Mouse (Mus musculus): ENCODE results near the gene Tmem179b. TPM values are rescaled to one million over a fixed set of nuclear protein-coding genes. Genes with fewer than 3 reads are reported as not detected.

Gene Tmem179b
- total RNA-seq, 2 experiments from 2014 or later, result 8.3 to 9.8 TPM

DNA sequence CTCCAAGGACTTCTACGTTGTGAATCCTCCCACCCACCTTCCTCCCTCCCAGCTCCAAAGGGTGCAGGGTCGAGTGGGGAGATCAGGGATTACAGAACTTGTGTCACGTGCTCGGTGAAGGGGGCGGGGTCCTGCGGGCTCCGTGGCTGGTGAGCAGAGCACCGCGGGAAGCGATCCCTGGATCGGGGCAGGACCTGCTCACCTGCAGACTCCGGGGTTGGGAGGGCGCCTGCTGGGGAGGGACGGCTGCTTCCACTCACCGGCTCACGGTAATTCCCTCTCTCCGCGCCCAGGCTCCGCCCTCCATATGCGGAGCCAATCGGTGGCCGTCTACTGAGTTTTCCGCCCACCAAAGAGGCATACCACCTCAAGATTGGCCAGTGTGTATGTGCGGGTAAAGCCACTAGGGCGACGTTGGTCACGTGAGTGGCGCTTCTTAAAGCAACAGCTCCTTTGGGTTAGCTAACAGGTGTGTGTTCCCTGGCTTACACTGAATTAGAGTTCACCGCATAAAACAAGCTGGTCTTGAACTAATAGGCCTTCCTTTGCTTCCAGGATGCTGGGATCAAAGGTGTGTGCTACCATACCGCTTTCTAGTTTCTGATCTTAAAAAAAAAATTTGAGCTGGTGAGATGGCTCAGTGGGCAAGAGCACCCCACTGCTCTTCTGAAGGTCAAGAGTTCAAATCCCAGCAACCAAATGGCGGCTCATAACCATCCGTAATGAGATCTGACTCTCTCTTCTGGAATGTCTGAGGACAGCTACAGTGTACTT is 11.9 kb upstream of the Tmem179b start, which contains the start of gene Taf6l:
Gene Taf6l (minus strand): TSS at position 410 of the 774 bp plus-strand sequence.
- DNase-seq, result peak; percentile 92

DNA sequence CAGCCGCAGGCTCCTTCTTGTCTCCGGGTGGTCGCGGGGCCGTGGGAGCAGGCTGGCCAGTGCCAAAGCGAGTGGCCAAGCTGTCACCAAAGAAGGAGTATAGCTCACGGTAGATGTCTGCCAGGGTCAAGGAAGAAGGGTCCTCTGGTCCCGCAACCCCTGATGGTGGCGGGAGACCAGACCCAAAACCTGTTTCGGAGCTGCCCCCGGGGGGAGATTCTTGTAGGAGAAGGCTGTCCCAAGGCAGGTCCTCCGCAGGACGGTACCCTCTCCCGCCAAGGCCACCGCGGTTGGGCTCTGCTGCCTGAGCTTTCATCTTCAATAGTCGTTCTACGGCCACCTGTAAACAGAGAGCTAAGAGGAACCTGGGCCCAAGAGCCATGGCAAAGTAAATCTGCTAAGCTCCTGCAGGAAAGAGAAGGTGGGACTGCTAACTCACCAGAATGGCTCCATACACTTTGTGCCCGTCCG is 719 bp upstream of the Tmem179b start:
- DNase-seq, result peak; percentile 24

DNA sequence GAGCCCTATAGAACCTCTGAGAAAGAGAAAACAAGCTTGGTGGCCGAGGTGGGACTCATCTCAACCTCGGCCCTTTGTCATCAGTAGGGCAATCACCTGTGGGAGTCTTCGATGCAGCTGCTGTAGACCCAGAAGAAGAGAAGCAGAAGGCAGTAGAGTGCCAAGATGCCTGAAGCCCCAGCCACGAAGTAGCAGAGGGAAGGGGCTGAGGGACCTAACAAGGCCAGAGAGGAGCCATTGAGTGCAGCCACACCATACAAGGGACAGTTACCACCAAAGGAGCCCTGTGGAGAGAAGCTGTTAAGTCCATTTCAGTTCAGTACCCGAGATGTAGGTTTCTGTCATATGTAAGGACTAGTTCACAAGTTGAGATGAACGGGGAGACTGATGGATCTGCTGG is 858 bp downstream of the Tmem179b start:
- no peak for DNase-seq

DNA sequence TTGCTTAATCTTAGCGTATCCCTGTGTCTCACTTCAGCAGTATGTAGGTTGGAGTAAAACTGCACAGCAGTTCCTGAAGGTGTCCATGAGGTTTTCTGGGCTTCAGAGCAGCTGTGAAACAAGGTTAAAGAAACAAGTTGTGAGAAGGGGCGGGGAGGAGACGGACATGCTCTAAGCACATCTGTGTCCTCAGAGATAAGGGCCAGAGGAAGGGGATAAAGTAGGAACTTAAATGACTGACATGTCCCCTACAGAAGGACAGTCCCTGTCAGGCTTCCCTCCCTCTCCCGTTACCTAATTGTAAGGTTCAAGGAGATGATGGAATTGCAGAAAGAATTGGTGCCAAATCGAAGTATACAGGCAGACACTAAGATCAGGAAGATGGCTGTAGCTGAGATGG is 1.3 kb downstream of the Tmem179b start:
- DNase-seq, result no peak

DNA sequence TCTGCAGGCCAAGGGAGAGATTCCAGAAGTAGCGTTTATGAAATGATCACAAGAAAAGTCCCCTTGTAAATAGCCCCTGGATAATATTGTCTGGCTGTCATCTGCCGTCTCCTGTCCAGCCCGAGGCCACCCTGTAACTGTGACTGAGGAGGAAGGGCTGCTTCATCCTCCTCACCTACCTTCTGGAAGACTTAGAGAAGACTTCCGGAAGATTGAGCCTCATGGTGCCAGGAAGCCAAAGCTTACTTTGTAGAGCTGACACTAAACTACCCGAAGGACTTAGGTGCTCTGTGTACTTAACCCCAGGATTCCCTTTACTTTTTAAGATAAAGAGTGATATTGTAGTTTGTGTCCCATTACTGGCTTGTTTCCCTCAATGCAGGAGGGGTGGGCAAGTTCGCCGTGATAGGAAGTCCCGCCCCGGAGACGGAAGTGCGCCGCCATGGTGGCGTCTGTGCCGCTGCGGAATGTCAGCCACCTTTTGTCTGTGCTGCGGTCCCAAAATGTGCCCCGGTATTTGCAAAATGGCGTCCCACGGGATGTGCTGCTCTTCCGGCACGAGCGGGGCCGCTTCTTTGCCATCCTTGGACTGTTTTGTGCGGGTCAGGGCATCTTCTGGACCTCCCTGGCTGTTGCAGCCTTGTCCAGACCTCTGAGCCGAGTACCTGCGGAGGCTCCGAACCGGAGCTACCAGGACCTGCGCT is 3.5 kb downstream of the Tmem179b start, which contains the start of gene Tmem223:
Gene Tmem223 (plus strand): TSS at position 430 of the 704 bp plus-strand sequence.
- DNase-seq, result peak; percentile 77

DNA sequence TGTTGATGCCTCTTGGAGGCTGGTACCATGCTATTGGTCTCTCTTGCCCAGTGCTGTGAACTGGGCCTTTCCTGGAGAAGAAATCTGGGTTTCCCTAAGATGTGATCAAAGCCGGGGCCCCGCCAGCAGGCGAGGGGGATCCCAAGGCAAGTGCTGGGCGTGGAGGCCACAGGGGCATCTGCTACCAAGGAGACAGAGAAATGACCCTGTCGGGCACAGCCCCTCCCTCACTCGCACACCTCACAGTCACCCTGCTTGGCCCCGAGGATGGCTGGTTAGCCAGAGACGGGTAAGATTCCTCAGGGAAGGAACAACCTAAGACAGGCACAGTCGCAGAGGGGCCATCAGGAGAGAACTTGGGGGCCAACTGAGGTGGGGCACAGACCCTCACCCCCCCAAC is 8.7 kb downstream of the Tmem179b start:
- no peak for DNase-seq

DNA sequence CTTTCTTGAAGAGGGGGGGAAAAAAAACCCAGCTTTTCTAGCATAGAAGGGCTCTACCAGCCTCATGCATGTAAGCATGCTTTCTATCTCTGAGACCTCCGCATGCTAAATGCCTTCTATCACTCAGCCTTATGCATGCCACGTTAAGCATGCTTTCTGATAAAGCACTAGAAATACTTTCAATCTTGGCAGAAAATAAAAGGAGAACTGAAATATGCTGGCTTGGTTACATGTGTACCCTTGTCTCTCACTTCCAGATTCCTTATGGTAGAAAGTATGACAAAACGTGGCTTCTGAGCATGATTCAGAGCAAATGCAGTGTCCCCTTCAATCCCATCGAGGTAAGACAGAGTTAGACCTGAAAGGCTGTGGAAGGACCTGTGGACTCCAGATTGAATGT is 11.0 kb downstream of the Tmem179b start:
- DNase-seq, result no peak

DNA sequence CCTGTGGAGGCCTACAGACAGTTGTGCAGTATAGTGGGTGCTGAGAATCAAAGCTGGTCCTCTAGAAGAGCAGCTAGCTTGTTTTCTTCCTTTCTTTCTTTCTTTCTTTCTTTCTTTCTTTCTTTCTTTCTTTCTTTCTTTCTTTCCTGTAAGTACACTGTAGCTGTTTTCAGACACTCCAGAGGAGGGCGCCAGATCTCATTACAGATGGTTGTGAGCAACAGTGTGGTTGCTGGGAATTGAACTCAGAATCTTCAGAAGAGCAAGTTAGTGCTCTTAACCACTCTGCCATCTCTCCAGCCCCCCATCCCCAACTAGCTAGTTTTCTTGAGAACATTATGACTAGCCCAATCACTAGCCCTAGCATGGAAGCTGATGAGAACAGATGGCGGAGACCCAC is 13.5 kb downstream of the Tmem179b start:
- DNase-seq, result no peak

DNA sequence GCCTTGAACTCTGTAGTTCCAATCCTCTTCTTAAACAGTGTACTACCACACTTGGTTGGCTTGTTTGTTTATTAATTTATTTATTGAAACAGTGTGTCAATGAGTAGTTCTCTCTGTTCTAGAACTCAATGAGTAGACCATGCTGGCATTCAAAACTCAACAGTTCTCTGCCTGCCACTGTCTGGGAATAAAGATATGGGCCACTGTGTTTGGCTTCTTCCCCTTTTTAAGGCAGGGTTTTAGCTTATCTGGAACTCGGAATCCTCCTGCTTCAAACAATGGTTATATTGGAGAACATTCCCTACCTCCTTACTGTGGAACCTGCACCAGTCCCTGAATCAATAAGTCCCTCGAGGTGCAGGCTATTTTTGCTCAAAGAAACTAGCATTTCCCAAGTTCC is 15.4 kb downstream of the Tmem179b start:
- no peak for DNase-seq

DNA sequence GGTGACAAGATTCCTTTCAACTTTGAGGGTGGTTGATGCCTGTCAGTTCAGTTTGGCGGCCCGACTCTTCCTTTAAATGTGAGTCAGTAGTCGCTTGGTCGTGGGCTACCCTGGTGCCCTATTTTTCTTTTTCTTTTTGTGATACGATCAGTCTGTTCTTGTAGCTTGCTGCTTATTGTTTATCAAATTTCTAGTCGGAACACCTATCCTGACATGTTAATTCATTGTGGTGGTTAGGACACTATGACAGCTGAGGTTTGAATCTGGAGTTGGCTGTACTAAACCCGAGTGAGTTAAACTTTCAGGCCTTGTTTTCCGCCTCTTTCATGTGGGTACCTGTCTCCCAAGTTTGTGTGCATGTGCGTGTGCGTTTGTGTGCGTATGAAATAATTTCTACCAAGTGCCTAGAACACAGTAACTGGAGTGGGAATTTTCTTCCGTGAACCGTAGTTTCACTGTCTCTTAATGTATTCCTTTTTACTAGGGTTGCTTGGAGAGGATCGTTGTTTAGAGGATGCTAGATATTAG is 16.7 kb downstream of the Tmem179b start:
- DNase-seq, result no peak

DNA sequence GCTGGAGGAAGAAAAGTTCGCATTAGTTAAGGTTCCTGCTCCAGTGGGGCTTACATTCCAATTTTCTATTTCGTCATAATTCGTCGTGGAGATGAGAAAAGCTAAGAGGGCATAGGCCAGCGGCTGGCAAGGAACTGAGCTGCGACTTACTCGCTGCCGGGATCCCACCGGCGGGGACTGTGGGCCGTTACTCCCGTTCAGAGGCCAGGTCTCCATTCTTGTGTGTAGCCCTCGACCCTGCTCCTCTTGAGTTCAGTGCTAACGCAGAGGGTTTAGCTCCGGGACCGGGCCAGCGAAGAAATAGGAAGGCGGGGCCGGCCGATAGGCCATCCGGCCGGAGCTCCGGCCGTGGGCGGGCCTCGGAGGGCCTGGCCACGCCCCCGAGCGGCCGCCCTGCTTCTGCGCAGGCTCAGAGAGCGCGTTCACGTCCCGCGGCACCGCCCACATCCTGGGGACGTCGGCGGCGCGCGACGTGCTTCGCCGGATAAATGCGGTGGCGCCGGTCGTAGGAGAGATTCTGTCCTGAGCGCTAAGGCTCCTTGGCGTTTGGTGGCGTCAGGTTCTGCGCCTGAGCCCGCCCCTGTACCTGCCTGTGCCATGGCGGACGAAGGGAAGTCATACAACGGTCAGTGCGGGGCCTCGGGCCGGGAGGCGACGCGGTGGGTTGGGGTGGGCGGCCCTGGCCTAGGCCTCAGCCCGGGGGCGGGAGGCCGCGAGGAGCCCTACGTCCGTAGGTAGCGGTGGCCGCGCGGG is 17.5 kb downstream of the Tmem179b start, which contains the start of gene Nxf1:
Gene Nxf1 (plus strand): TSS at position 439 of the 753 bp plus-strand sequence.
- DNase-seq, result peak; percentile 93

DNA sequence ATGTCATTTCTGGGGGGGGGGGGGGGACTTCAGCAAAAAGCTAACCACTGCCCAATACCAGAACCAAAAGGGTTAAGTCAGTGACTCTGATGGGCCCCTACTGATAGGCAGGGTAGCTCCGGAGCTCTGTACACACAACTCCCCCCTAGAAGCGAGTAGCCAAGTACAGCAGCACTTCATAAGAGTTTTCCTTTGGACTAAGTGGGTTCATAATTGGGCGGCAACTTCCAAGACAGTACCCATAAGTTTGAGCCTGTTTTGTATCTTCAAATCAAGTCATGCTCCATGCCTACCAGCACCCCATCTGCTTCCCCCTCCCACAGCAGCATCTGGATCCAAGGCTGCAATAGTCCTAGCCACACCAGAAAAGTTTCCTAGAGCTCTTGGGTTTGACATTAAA is 18.6 kb downstream of the Tmem179b start:
- DNase-seq, result no peak

DNA sequence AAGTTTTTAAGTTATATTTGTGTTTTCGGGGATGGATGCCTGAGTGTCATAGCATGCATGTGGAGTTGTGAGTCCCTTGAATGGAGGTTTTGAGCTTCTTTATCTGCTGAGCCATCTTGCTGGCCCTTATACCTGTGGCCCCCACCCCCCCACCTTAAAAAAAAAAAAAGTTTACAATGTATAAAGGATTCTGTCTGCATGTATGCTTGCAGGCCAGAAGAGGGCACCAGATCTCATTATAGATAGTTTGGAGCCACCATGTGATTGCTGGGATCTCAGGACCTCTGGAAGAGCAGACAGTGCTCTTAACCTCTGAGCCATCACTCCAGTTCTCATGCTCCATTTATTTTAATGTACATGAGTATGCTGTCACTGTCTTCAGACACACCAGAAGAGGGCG is 26.9 kb downstream of the Tmem179b start:
- no peak for DNase-seq

DNA sequence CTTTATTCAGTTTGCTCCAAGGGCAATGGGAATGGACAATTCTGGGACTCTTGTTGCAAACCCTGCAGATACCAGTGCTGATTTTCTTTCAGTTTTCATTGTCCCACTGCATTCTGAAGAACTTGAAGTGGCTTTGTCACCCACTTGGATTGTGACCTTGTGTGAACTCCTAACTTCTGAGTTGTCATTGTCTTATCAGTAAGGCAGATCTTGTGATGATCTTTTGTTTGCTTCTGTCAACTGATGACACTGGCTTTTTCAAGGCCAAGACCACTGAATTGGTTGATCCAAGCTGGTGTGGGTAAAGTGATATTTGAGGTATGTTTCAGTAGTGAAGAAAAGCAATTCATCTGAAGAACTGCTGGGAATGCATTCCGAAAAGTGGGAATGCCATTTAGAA is 28.9 kb downstream of the Tmem179b start:
- DNase-seq, result no peak

DNA sequence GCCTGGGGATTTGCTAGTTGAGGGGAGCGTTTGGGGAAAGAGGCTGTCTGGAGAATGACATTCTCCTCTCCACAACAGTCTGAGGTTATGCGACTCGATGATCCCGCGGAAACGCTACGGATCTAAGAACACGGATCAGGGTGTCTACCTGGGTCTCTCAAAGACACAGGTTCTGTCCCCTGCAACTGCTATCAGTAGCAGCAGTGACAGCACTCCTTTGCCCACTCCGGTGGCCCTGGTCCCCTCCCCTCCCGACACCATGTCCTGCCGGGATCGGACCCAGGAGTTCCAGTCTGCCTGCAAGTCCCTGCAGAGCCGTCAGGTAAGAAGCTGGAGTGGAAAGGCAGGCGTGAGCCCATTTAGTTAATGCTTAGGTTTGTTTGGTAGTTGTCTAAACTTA is 32.1 kb downstream of the Tmem179b start:
- DNase-seq, result no peak

DNA sequence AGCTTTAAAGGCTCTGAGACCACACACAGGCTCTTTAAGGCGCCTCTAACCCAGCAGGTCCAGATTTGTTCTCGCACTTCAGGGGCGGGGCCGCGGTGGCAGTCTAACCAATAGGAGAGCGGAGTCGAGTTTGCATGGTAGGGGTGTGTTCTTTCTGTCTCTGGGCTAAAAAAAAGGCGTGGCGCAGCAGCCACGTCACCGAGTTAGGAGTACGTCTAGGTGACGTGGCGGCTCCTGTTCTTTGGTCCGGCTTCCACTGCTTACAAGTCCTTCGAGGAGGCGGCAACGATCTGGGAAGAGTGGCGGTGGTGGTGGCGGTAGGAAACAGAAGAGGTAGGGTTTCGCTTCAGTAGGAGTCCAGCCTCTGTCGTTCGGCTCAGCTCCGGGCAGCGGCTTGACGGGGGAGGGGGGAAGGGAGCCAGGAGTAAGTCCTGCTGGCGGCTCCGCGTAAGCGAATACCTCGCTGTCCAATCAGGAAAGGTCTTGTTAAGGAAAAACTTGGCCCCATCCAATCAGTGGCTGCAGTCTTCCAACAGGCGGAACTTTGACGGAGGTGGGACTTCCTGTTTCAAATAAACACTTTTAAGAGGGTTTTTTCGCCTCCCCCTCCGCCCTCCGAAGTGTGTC is 32.9 kb downstream of the Tmem179b start, which contains the start of gene Stx5a:
Gene Stx5a (plus strand): TSS at position 171 of the 627 bp plus-strand sequence.
- DNase-seq, result peak; percentile 95

DNA sequence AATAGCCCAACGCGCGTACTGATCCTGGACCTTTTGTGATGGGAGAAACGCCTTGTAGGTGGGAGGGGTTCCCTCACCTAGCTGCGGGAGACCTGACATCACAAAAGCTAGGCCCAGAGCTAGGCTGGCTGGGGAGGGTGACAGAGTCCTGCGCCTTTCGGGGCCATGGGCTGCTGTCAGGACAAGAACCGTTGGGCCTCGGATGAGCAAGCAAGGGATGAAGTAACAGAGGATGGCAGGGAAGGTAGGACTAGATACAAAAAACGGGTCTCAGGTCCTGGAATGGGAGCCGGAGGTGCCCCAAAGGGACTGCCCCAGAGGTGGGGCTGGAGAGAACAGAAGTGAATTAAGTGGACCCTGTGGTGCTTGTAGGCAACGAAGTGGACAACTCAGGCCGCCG is 33.7 kb downstream of the Tmem179b start, which contains the start of gene 1700092M07Rik:
Gene 1700092M07Rik (plus strand): TSS at position 116 of the 400 bp plus-strand sequence.
- DNase-seq, result no peak

DNA sequence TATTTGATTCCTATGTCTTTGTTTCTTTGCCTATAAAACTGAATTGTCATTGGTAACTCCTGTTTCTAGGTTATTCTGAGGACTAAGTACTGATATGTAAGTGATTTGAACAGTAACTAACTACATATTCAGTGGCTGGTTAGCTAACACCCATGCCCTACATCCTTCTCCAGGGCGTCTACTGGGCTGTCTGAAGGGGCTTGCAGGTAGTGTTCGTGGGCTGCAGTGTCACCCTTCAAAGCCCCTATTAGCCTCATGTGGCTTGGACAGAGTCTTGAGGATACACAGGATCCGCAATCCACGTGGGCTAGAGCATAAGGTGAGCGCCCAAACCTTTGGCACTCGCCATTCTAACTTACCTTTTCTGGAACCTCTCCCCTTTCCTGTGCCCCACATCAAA is 34.6 kb downstream of the Tmem179b start:
- no peak for DNase-seq

DNA sequence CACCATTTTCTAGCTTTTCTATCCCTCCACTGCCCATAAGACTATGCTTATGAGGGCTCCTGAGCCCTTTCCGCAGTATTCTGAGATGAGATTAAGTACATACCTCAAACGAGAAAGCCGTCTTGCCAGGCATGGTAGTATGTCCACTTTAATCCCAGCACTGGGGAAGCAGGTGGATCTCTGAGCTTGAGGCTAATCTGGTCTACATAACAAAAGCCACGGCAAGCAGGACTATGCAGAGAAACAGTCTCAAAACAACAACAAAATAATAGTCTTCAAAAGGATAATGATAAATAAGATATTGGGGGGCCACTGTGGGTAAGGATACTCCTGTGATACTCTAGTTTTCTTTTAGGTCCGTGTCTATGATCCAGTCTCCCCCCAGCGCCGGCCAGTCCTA is 35.4 kb downstream of the Tmem179b start:
- no peak for DNase-seq

DNA sequence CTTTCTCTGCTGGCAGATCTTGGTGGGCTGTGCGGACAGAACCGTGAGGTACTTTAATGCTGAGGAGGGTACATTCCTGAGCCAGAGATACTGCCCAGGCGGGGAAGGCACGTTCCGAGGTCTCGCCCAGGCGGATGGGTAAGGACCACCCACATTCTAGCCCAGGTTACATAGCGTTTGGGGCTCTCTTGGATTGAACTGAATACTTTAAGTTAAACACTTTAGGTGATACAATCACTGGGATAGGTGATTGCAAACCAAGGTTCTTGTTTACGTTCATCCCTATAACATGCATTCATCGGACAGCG is 38.2 kb downstream of the Tmem179b start:
- DNase-seq, result no peak

DNA sequence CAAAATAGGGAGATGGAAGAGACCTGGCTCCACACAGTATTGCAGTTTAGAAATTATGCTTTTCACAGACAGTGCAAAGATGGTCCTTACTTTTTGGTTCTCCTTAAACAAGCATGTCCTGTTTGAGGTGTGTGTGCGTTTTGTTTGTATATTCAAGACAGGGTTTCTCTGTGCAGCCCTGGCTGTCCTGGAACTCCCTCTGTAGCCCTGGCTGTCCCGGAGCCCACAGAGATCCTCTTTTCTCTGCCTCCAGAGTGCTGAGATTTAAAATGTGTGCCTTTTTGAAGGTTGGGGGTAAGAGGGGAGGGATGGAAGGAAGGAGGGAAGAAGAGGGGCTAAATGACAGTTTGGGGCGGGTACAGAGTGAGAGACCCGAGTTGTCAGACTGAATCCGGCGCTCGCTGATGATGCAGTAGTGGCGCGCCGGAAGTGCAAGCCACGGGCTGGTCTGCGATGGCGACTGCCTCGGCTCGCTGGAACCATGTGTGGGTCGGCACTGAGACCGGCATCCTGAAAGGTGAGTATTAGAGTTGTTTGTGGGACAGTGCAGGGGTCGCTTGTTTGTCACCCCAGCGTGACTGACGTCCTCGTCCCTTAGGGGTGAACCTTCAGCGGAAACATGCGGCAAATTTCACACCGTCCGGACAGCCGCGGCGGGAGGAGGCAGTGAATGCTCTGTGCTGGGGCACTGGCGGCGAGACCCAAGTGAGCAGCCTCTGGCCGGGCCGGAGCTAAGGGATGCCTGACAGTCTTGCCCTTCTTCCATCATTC is 38.7 kb downstream of the Tmem179b start, which contains the start of gene Wdr74:
Gene Wdr74 (plus strand): TSS at position 439 of the 771 bp plus-strand sequence.
- DNase-seq, result peak; percentile 87

Data from gastrocnemius, postnatal 25 days (tissue).